ENCODE assay signal across 13 mouse cellular contexts in genomic region chr11:60303497-60303896, GRCm38 (mm10). TPM values are rescaled to one million over a fixed set of nuclear protein-coding genes. Genes with fewer than 3 reads are reported as not detected.
DNase-seq lines count a peak whose midpoint lies in the region; ATAC-seq and TF ChIP-seq lines count a peak whose summit lies in the region.
"Had no signal": no experiment of that assay in that cellular context is flagged by ENCODE, and none has a peak within 500 bp of the region (broad histone marks: within the 10 kb centered on the region; RNA-seq: fewer than 3 reads in every experiment).

No protein-coding gene starts in this region.

- no peak for ATAC-seq in hindbrain, embryonic 14.5 days (ENCODE audit: low FRiP score)
- ATAC-seq in hindbrain, embryonic 12.5 days (ENCODE audit: low FRiP score): no peak
- ATAC-seq in midbrain, embryonic 15.5 days (replicated peaks): no peak
- ATAC-seq in midbrain, embryonic 11.5 days (ENCODE audit: low FRiP score): no peak
- peak; percentile 66 for ATAC-seq in forebrain, embryonic 16.5 days

- no peak overlapping the region for H3K4me3 ChIP-seq in hindbrain, embryonic 14.5 days (replicated peaks; ENCODE audit: low read length)
- no peak overlapping the region for H3K4me3 ChIP-seq in hindbrain, embryonic 12.5 days
- no peak overlapping the region for H3K4me3 ChIP-seq in midbrain, embryonic 15.5 days
- no peak overlapping the region for H3K4me3 ChIP-seq in midbrain, embryonic 11.5 days (ENCODE audit: low read depth, low read length)
- no peak overlapping the region for H3K4me3 ChIP-seq in forebrain, embryonic 16.5 days (replicated peaks; ENCODE audit: low read length)
- H3K4me3 ChIP-seq in olfactory bulb, adult 2 months (ENCODE audit: insufficient read depth, low read depth, low read length): no peak overlapping the region
- H3K4me3 ChIP-seq: limb, embryonic 10.5 days had no signal

- H3K4me1 ChIP-seq in hindbrain, embryonic 14.5 days (replicated peaks; ENCODE audit: control insufficient read depth, insufficient read depth, low read length): peaks cover 33% of the 10 kb centered on the region
- H3K4me1 ChIP-seq in hindbrain, embryonic 12.5 days: peaks cover 43% of the 10 kb centered on the region
- H3K4me1 ChIP-seq in midbrain, embryonic 15.5 days: peaks cover 52% of the 10 kb centered on the region
- H3K4me1 ChIP-seq in midbrain, embryonic 11.5 days (ENCODE audit: control insufficient read depth, insufficient read depth, low read length): peaks cover 2% of the 10 kb centered on the region; the same call in 1 of the 2 replicates
- peaks cover 36% of the 10 kb centered on the region for H3K4me1 ChIP-seq in forebrain, embryonic 16.5 days (replicated peaks; ENCODE audit: control insufficient read depth, insufficient read depth, low read length)
- H3K4me1 ChIP-seq in olfactory bulb, adult 2 months (ENCODE audit: control insufficient read depth, insufficient read depth, low read length): peaks cover 28% of the 10 kb centered on the region

- H3K27ac ChIP-seq in hindbrain, embryonic 14.5 days: peak overlapping the region; percentile 85; the same call in 1 of the 2 replicates
- no peak overlapping the region for H3K27ac ChIP-seq in hindbrain, embryonic 12.5 days
- peak overlapping the region; percentile 84 for H3K27ac ChIP-seq in midbrain, embryonic 15.5 days
- no peak overlapping the region for H3K27ac ChIP-seq in midbrain, embryonic 11.5 days (ENCODE audit: low read depth, low read length)
- no peak overlapping the region for H3K27ac ChIP-seq in forebrain, embryonic 16.5 days (ENCODE audit: low read length)
- H3K27ac ChIP-seq in olfactory bulb, adult 2 months (ENCODE audit: insufficient read depth, low read depth, low read length): peak overlapping the region; percentile 54; the same call in 1 of the 2 replicates

- H3K36me3 ChIP-seq in hindbrain, embryonic 14.5 days (replicated peaks; ENCODE audit: control insufficient read depth, insufficient read depth): no peaks in the 10 kb centered on the region
- H3K36me3 ChIP-seq in hindbrain, embryonic 12.5 days: no peaks in the 10 kb centered on the region
- H3K36me3 ChIP-seq in midbrain, embryonic 15.5 days (replicated peaks): no peaks in the 10 kb centered on the region
- H3K36me3 ChIP-seq in midbrain, embryonic 11.5 days (ENCODE audit: control insufficient read depth, insufficient read depth, low read length): no peaks in the 10 kb centered on the region
- H3K36me3 ChIP-seq in forebrain, embryonic 16.5 days (ENCODE audit: control insufficient read depth, insufficient read depth): no peaks in the 10 kb centered on the region
- H3K36me3 ChIP-seq: limb, embryonic 10.5 days had no signal

- no peak for TF ChIP-seq POLR2A in olfactory bulb, adult 2 months (IDR thresholded peaks at IDR 0.05; ENCODE audit: insufficient read depth, low read depth, low read length)

- no peaks in the 10 kb centered on the region for H3K9me3 ChIP-seq in hindbrain, embryonic 14.5 days (ENCODE audit: control insufficient read depth, low read length)
- H3K9me3 ChIP-seq in hindbrain, embryonic 12.5 days (replicated peaks): no peaks in the 10 kb centered on the region
- H3K9me3 ChIP-seq in midbrain, embryonic 15.5 days: no peaks in the 10 kb centered on the region
- H3K9me3 ChIP-seq in midbrain, embryonic 11.5 days (ENCODE audit: control insufficient read depth, low read length): no peaks in the 10 kb centered on the region
- no peaks in the 10 kb centered on the region for H3K9me3 ChIP-seq in forebrain, embryonic 16.5 days (ENCODE audit: control insufficient read depth, low read length)
- H3K9me3 ChIP-seq: limb, embryonic 10.5 days had no signal

- no peak for TF ChIP-seq CTCF in olfactory bulb, adult 2 months (IDR thresholded peaks at IDR 0.05; ENCODE audit: insufficient read depth, low read depth, low read length)

- H3K9ac ChIP-seq in hindbrain, embryonic 14.5 days: no peak overlapping the region
- H3K9ac ChIP-seq in hindbrain, embryonic 12.5 days: no peak overlapping the region
- H3K9ac ChIP-seq in midbrain, embryonic 15.5 days: no peak overlapping the region
- H3K9ac ChIP-seq in midbrain, embryonic 11.5 days (ENCODE audit: low read length): no peak overlapping the region
- H3K9ac ChIP-seq in forebrain, embryonic 16.5 days (replicated peaks; ENCODE audit: low read depth, low read length): no peak overlapping the region

- H3K4me2 ChIP-seq in hindbrain, embryonic 14.5 days (replicated peaks): no peak overlapping the region
- H3K4me2 ChIP-seq in hindbrain, embryonic 12.5 days (replicated peaks): no peak overlapping the region
- no peak overlapping the region for H3K4me2 ChIP-seq in midbrain, embryonic 15.5 days
- no peak overlapping the region for H3K4me2 ChIP-seq in midbrain, embryonic 11.5 days
- H3K4me2 ChIP-seq in forebrain, embryonic 16.5 days (ENCODE audit: low read length): no peak overlapping the region

- H3K27me3 ChIP-seq in hindbrain, embryonic 14.5 days (ENCODE audit: control insufficient read depth, insufficient read depth, low read length): no peaks in the 10 kb centered on the region
- no peaks in the 10 kb centered on the region for H3K27me3 ChIP-seq in hindbrain, embryonic 12.5 days
- H3K27me3 ChIP-seq in midbrain, embryonic 15.5 days (replicated peaks): no peaks in the 10 kb centered on the region
- no peaks in the 10 kb centered on the region for H3K27me3 ChIP-seq in midbrain, embryonic 11.5 days (ENCODE audit: control insufficient read depth, insufficient read depth, low read length)
- no peaks in the 10 kb centered on the region for H3K27me3 ChIP-seq in forebrain, embryonic 16.5 days (replicated peaks; ENCODE audit: control insufficient read depth, insufficient read depth, low read length)

- WGBS in hindbrain, embryonic 14.5 days: 76% methylated on average over 2 of the region's 2 CpGs
- 72% methylated on average over 2 of the region's 2 CpGs for WGBS in hindbrain, embryonic 12.5 days
- 61% methylated on average over 2 of the region's 2 CpGs for WGBS in midbrain, embryonic 15.5 days
- 65% methylated on average over 2 of the region's 2 CpGs for WGBS in midbrain, embryonic 11.5 days
- 16% methylated on average over 2 of the region's 2 CpGs for WGBS in forebrain, embryonic 16.5 days
- WGBS in olfactory bulb, adult 2 months: 40% methylated on average over 2 of the region's 2 CpGs

- DNase-seq in hindbrain, embryonic 14.5 days (ENCODE audit: low spot score): no peak
- DNase-seq in midbrain, embryonic 11.5 days (ENCODE audit: low spot score, missing footprints): no peak
- no peak for DNase-seq in spleen, postnatal 4 days (ENCODE audit: low spot score in 2 of 2)
- DNase-seq: cerebellum, adult 8-10 months; kidney, adult 18-20 months; lung, adult 2 months; lung, postnatal 36 days; right cerebral cortex, adult 18-20 months had no signal

RNA-seq across cellular contexts. Expression of gene Tom1l2, which starts 49.2 kb away (rescaled TPM):
- polyA plus RNA-seq in hindbrain, embryonic 14.5 days (2014; fragmentation: Nextera tagmentation; extraction: Ambion mirVana): 47.3 and 49.0 TPM in 2 replicates
- 40.8 and 45.4 TPM in 2 replicates for polyA plus RNA-seq in hindbrain, embryonic 12.5 days (2016; fragmentation: Nextera tagmentation; extraction: Ambion mirVana)
- polyA plus RNA-seq in midbrain, embryonic 15.5 days (2015; fragmentation: Nextera tagmentation; extraction: Ambion mirVana): 72.6 and 73.3 TPM in 2 replicates
- 12.1 and 12.8 TPM in 2 replicates for polyA plus RNA-seq in midbrain, embryonic 11.5 days (2014; fragmentation: Nextera tagmentation; extraction: Ambion mirVana)
- 56.5 and 62.0 TPM in 2 replicates for polyA plus RNA-seq in forebrain, embryonic 16.5 days (2015; fragmentation: Nextera tagmentation; extraction: Ambion mirVana)
- polyA plus RNA-seq in olfactory bulb, adult 2 months (2012; ENCODE audit: insufficient read depth, insufficient read length, low replicate concordance, missing spikeins): 119 TPM in 1 of 2 replicates, not detected in the other

RNA-seq across cellular contexts. Expression of gene Drc3, which starts 49.6 kb away (rescaled TPM):
- polyA plus RNA-seq in hindbrain, embryonic 14.5 days (2014; fragmentation: Nextera tagmentation; extraction: Ambion mirVana): 6.1 and 6.9 TPM in 2 replicates
- polyA plus RNA-seq in hindbrain, embryonic 12.5 days (2016; fragmentation: Nextera tagmentation; extraction: Ambion mirVana): 5.0 and 6.7 TPM in 2 replicates
- polyA plus RNA-seq in midbrain, embryonic 15.5 days (2015; fragmentation: Nextera tagmentation; extraction: Ambion mirVana): 6.1 and 6.3 TPM in 2 replicates
- polyA plus RNA-seq in midbrain, embryonic 11.5 days (2014; fragmentation: Nextera tagmentation; extraction: Ambion mirVana): 2.0 and 2.4 TPM in 2 replicates
- polyA plus RNA-seq in forebrain, embryonic 16.5 days (2015; fragmentation: Nextera tagmentation; extraction: Ambion mirVana): 4.6 and 4.7 TPM in 2 replicates
- not detected in 2 replicates for polyA plus RNA-seq in olfactory bulb, adult 2 months (2012; ENCODE audit: insufficient read depth, insufficient read length, low replicate concordance, missing spikeins)

Comparison
In these comparisons a context has a peak if more than half of its experiments do, and no peak if none do; other contexts are left out.
1. H3K27ac ChIP-seq: peak in hindbrain, embryonic 14.5 days (single experiment), midbrain, embryonic 15.5 days (single experiment) and olfactory bulb, adult 2 months (single experiment); none in hindbrain, embryonic 12.5 days (single experiment), midbrain, embryonic 11.5 days (single experiment) and forebrain, embryonic 16.5 days (single experiment).